Mouse (Mus musculus): ENCODE results near the gene Uchl5.

The Uchl5 gene

GRCm38 (mm10) chr1:143776446-143777411 lies at the start of gene Uchl5, which contains the start of gene Trove2:
TSS of gene Uchl5 (plus strand) at chr1:143777272.
TSS of gene Trove2 (minus strand) at chr1:143777068.
- peak; percentile 99 for DNase-seq

DNA sequence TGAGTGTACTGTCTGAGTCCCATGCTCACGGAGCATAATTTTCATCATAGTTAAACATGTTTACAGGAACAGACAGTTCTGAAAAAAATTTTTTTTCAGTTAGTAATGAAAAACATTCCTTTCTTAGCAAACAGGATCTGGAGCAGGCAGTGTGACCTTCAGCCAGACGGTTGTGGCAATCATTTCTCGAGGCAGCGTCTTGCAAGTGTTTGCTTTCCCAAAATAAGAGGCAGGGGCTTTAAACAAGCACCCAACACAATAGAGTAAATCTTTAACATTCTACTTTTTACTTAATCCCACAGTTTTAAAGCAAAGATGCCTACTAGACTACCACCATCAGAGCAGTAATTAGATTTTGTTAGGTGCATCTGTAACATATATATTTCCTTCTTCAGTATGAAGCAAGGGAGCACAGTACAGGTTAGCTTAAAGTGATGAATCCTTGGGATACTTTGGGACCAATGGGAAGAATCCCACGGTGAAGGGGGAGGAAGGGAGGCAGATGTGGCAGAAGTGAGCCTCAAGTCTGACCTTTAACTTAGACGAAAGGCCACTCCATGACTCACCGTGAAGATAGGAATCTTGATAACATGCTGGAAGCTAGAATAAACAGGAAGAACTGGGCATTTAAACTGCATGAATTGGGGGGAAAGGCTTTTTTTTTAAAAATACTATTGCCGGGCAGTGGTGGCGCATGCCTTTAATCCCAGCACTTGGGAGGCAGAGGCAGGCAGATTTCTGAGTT lies 49.2 kb upstream of the Uchl5 start:
- no peak for DNase-seq

DNA sequence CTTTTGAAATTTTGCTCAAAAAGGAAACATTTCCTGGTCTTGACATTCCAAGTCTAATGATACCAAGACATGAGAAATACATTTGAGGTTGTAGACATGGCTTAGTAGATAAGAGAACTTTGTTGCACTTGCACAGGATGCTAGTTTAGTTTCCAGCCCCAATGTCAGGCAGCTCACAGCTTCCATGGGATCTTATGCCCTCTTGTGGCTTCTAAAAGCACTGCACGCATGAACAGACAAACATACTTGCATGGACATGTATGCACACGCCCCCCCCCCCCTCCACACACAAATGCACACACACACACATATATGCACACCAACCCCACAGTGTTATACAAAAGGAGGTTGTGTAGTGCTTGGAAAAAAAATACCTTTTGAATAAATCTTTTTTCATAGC lies 46.2 kb upstream of the Uchl5 start:
- DNase-seq, result peak; percentile 44

DNA sequence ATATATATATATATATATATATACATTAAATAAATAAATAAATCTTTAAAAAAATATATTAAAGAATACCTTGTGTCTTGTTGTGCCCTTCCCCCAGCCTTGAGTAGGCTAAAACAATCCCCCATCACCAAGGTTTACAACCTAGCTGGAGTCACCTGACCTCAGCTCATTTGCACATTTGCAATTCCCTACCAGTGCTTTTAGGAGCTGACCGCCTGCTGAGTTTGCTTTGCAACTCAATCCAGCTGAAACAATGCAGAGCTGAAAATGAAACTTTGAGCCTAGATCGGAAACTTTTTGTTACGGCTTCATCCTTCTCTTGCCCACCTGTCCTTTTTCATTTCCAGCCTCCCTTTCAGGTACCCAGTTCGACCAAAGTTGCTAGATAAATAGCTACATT lies 45.4 kb upstream of the Uchl5 start:
- DNase-seq, result no peak

DNA sequence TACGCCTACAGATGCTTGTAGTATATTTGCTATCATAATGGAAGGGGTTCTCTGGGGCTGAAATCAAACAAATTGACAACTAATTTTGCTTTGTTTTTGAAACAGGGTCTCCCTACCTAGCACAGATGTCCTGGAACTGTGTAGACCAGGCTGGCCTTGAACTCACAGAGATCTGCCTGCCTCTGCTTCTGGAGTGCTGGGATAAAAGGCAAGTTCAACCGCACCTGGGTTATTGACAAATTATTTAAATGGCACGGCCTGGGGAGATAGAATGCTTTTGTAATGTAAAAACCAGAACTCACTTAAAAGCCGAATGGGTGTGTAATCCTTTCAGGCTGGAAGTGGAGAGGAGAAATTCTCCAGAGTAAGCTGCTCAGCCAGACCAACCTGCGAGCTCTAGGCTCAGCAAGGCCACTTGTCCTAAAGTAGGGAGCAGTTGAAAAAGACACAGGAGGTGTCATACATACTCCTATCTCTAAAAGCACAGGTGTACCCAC lies 43.1 kb upstream of the Uchl5 start:
- DNase-seq, result no peak

DNA sequence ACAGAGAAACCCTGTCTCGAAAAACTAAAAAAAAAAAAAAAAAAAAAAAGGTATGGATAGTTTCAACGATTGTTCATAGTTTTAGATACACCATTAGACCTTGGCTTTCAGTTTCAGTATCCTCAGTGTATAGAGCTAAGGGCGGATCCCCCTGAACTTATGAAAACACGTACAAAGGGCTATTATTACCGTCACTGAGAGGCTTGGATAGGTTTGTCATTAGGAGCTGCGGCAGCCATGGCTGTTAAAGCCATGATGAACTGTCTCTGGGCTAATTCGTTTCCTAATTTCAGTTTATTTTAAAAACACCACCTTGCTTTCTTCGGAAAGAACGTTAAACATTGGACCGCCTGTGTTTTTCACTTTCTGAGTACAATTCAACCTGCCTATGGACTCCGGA lies 38.3 kb upstream of the Uchl5 start:
- DNase-seq, result no peak

DNA sequence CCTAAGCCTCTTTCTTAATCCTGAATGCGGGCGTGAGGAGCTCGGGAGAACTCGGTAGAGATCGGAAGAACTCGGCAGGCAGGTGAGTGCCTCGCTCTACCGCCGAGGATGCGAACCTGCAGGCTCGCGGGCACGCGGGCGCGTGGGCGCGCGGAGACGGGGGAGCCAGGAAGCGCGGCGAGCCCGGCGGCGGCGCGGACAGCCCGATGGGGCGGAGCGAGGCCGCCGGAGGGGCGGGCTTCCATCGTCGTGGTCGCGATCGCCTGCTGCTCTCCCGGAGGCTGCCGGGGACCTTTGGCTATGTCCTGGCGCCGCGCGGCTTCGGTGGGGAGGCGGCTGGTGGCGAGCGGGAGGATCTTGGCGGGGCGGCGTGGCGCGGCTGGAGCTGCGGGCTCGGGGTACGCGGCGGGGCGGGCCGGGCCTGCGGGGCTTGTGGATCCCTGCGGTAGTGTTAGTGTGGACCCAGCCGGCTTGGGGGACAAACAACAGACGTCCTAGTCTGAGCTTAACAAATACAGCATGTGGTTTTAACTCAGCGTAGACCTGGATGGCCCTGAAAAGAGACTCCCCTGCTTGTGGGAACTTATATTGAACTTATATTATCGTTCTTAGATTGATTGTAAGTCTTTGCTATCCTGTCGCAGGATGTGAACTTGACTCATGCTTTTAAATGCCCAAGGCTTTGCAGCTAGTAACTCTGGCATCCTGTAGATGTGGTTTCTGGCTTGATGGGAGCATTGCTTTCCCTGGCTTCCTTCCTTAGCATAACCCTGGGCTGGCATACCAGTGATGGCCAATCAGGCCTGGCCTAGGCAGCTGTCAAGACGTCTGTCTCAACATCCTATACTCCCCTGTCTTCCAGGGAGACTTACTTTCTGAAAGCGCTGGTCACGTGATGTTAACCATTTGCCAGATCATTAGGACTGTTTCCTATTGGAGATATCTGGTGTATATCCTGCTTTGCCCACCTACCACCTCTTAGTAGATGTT lies 37.4 kb upstream of the Uchl5 start:
- peak; percentile 97 for DNase-seq

DNA sequence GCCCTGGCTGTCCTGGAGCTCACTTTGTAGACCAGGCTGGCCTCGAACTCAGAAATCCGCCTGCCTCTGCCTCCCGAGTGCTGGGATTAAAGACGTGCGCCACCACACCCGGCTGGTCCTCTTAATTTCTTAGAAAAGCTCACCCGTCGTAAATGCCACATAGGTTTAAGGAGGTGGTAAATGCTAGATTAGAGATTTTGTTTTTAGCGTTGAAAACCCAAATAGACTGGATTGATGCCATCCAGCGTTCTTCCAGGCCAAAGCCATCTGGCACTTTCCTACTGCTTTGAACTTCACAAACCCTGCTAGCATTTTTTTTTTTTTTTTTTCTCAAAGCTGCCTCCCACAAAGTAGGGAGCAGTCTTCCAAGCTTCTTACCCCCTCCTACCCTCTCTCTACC lies 36.5 kb upstream of the Uchl5 start:
- DNase-seq, result no peak

DNA sequence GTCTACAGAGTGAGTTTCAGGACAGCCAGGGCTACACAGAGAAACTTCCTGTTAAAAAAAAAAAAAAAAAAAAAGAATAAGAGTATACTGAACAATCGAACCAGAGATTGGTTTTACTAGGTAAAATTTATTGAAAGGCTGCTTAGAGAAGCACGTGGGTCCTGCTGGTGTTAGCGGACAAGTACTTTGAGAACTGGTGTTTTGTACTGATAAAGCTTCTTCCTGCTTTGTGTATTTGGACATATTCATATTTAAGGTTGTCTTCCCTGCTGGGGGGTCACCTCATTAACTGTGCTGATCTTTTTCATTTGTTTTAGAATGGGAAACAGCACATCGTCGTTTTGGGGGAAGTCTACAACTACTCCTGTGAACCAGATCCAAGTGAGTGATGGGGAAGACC lies 35.7 kb upstream of the Uchl5 start:
- no peak for DNase-seq

DNA sequence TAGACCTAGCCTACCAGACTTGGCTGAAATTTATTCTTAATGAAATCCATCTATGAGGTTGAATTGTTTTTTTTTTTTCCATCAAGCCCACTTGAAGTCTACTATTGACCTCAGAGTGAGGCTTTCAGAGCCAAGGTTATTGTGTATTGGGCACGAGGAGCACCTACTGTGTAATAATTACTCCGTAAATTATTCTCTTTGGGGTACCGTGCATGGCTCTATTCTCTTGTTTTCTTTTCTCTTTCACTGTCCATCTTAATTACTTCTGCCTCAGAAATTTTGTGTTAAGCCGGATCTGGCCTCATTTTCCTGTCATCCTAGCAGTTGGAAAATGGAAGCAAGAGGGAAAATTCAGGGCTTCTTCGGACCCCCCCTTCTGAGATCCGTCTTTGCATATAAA lies 34.9 kb upstream of the Uchl5 start:
- DNase-seq, result no peak

DNA sequence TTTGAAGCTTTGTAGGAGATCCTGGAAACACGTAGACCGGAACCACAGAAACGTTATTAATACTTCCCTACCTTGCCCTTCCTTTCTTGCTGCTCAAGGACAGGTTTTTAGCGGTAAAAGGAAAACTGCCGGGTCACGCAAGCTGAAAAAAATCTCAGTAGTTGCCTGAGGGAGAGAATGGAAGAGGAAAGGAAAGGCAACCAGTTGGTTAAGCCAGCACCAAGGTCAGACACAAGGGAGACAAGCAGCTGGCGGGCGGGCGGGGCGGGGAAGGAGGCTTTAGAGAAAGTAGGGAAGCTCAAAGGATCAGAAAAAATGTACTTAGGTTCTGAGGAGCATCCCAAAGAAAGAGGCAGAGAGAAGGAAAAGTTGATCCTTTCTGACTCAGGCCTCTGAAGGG lies 31.2 kb upstream of the Uchl5 start:
- no peak for DNase-seq

DNA sequence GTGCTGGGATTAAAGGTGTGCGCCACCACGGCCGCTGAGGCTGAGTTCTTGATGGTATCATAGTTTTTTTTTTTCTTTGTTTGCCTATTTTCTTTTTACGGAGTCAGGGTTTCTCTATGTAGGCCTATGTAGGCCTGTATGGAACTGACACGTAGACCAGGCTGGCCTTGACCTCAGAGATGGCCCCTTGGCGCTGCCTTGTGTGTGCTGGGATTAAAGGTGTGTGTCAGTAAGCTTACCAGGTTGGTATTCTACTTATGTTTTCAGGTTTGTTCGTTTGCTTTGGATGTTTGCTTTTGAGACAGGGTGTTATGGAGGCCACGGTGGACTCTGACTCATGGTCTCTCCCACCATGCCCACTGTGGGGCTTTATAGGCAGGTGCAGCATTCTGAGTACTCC lies 14.9 kb upstream of the Uchl5 start:
- DNase-seq, result no peak

DNA sequence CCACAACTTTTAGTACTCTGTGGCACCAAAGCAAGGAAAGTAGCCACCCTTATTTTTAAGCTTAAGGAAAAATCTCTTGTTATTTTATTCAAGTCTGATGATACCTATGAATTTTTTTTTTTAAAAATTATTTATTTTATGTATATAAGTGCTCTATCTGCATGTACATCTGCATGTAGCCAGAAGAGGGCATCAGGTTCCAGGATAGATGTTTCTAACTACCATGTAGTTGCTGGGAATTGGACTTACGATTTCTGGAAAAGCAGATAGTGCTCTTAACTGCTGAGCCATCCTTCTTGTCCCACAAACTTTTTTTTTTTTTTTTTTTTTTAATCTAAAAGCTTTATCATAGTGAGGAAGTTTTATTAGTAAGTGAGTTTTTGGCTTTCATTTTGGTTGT lies 12.6 kb upstream of the Uchl5 start:
- DNase-seq, result no peak

DNA sequence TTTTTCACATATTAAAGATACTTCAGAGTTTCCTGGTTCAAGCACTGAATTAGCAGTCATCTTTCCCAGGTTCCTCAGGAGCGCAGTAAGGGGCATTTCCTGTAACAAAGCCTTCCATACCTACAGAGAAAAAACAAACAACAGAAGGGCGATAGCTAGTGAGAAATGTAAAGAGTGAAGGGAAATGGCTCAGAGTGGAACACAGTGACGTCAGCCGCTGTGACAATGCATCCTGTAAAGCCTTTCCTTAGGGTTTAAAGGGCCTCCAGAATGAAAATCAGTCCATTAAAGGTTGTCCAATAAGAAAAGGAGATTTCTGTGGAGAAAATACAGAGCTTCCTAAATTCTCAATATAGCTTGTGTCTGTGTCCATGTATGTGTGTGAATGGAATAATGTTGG lies 11.3 kb upstream of the Uchl5 start:
- DNase-seq, result no peak

DNA sequence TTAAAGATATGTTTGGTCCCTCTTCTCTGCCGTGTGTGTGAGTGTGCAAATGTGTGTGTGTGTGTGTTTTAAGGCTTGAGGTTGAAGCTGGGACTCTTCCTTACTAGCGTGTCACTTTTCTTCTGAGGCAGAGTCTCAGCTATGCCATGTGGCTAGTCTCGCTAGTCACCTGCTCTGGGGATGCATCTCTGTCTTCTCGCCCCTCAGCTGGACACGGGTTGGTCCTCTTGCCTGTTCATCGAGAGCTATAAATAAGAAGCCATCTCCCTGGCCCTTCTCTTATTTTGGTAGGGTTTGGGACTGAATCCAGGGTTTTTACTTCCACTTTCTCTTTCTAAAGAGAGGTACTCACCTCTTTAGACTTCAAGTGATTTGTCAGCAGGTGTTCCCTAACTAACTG lies 10.8 kb upstream of the Uchl5 start:
- no peak for DNase-seq

DNA sequence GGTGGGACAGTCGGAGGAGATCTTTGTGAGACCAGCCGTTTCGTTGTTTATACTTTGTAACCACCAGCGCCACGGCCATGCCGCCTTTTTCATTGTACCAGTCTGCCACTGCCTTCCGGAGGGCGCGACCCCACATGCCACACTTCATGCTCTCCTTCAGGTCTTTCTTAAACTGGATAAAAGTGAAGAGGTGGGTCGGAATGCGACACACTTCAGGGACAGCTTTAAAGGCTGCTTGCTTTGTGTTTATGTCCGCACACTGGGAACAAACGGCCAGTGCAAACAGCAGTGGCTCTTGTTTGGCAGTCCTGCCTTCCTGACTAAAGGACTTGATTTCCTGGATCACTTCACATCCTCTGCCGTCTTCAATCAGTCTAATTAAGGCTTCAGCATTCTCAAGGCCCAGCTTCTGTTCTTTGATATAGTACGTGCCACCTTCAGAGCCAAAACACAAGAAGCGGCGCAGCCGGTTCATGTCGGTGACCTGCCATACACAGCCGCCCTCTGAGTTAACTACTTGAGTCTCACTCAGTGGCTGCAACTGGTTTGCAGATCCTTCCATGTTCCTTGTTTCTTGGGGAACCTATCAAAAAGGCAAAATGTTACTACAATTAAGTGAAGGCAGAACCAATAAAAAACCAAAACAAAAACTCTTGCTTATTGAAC lies 6.5 kb upstream of the Uchl5 start:
- DNase-seq, result no peak

DNA sequence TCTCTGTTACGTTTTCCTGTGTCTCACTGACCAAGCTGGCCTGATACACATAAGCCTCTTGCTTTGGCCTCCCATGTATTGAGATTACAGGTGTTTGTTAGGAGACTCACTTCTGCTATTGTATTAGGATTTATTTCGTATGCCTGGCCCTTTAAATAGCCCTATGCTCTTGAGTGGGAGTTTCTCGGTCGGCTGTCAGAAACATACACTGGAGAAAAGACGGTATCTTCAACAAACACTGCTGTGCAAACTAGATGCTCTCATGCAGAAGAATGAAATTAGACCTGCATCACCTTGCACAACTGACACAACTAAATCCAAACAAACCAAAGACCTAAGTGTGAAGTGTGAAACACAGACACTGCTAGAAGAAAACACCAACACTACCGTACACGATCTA lies 4.0 kb upstream of the Uchl5 start:
- DNase-seq, result no peak

DNA sequence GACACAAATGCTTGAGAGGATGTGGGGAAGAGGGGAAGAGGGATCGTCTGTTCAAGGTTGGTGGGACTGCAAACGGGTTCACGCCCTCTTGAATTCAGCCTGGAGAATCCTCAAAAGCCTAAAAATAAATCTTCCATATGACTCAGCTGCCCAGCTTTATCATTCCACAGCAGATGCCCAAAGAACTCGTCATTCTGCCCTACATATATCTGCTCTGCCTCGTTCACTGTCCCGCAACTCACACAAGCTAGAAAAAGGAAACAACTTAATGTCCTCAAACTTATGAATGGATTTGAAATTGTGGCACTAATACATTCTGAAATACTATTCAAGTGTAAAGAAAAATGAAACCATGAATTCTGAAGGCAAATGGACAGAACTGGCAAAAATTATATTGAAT lies 3.2 kb upstream of the Uchl5 start:
- no peak for DNase-seq

DNA sequence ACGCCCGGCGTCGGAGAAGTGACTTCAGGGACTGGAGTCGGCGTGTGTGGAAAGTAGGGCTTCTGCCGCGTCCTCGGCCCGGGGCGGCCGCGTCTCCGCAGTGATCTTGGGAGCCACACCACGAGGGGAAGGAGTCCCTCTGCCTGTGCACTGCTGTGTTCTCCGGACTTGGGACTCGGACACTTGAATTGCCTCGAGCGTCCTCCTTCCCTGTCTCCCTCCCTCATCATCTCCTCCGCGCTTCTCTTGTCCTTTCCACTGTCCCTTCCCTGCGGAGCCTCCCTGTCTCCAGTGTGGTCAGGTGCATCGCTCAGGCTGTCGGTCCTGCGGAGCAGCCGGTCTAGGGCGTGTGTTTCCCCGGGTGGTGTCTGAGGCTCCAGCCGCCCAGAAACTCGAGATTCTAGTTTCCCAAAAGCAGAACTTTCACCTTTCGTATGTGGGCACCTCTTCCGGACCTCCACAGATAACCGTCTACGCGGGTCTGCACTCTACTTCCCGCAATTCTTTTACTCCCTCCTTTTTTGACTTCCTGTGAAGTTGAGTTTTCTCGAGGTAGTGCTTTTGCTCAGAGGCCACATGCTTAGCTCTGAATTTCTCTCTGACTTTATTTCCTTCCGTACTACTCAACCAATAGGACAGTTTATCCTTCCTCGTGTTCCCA lies 616 bp downstream of the Uchl5 start:
- no peak for DNase-seq

DNA sequence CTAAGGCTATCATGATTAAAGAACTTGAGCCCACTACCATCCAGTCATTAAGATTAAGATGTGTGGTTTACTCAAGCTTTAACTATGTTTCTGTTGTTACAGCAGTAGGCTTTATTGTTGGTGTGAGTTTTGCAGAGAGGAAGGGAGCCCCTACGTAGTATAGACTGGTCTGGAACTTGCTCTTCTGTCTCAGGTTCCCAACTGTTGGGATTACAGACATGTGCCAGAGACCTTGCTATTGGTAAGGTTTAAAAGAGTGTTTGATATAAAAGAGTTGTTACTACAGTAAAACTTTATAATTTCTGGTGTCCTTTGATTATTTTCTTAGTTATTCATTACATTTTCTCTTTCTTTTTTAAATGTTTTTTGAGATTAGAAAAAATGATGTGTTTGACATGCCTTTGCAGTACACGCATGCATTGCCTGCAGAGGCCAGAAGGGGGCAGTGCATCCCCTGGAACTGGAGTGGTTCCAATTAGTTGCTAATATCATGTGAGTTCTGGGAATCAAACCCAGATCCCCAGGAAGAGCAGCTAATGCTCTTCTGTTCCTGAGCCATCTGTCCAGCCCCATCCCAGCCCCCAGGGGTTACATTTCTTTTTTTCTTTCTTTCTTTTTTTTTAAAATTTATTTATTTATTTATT lies 11.6 kb downstream of the Uchl5 start:
- peak; percentile 82 for DNase-seq

GRCm38 (mm10) chr1:143803537-143803936 lies 26.5 kb downstream of the Uchl5 start:
- no peak for DNase-seq
